In the genomic region with DNA sequence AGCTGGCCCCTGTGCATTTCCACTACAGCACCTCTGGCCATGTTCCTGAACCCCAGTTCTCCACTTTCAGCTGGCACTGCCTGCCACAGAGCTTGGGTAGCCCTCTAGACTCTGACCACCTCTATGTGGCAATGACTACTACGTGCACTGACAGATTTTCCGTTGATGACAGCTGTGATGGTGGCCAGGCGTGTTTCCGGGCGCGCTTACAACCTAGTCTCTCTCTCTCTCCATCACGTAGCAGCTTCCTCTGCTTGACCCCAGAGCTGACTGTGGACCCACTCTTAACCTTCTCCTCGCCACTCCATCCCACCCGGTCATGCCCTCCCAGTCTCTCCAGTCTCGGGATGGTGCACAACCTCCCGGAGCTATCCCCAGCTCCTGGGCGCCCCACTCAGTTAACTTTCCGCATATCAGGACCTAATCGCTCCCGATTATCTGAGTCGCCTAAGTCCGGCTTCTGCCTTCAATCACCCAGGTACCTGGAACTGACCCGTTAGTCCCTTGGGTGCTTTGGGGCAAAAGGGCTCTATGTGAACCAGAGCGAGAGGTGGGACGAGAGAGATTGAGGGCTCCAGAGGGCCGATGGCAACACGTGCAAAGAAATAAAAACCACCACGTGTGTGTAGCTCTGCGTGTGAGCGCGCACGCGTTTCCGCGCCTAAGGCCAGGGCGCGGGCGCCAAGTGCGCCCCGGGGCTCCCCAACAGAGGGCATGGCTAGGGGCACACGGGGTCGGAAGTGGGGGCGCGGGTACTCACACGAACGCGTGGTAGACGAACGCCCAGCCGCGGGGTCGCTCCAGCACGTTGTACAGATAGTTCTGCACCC, we compare ENCODE assay signal across 8 mouse cellular contexts. TPM values are rescaled to one million over a fixed set of nuclear protein-coding genes. Genes with fewer than 3 reads are reported as not detected.
DNase-seq lines count a peak whose midpoint lies in the region; ATAC-seq and TF ChIP-seq lines count a peak whose summit lies in the region.

No protein-coding gene starts in this region.

- H3K4me3 ChIP-seq in forebrain, postnatal 0 days (ENCODE audit: low read depth, low read length), result peak overlapping the region; percentile 73
- H3K4me3 ChIP-seq in hindbrain, embryonic 14.5 days (replicated peaks; ENCODE audit: low read length), result peak overlapping the region; percentile 72
- H3K4me3 ChIP-seq in limb, embryonic 12.5 days (replicated peaks), result peak overlapping the region; percentile 70
- peak overlapping the region; percentile 68 for H3K4me3 ChIP-seq in midbrain, embryonic 13.5 days (replicated peaks)

- H3K36me3 ChIP-seq in forebrain, postnatal 0 days (ENCODE audit: insufficient read depth), result no peaks in the 10 kb centered on the region
- H3K36me3 ChIP-seq in hindbrain, embryonic 14.5 days (replicated peaks; ENCODE audit: control insufficient read depth, insufficient read depth), result no peaks in the 10 kb centered on the region
- H3K36me3 ChIP-seq in limb, embryonic 12.5 days, result no peaks in the 10 kb centered on the region
- no peaks in the 10 kb centered on the region for H3K36me3 ChIP-seq in midbrain, embryonic 13.5 days
- no peaks in the 10 kb centered on the region for H3K36me3 ChIP-seq in splenic B cell, adult 2 months (ENCODE audit: control insufficient read depth, insufficient read depth, low read length, poor library complexity, severe bottlenecking)

- H3K9ac ChIP-seq in forebrain, postnatal 0 days, result peak overlapping the region; percentile 67
- H3K9ac ChIP-seq in hindbrain, embryonic 14.5 days, result peak overlapping the region; percentile 74
- H3K9ac ChIP-seq in limb, embryonic 12.5 days (replicated peaks), result peak overlapping the region; percentile 73
- peak overlapping the region; percentile 73 for H3K9ac ChIP-seq in midbrain, embryonic 13.5 days (replicated peaks)

- peak; percentile 43 for TF ChIP-seq CTCF in forebrain, postnatal 0 days (IDR thresholded peaks at IDR 0.05; ENCODE audit: low read depth)

- no peaks in the 10 kb centered on the region for H3K4me1 ChIP-seq in forebrain, postnatal 0 days (ENCODE audit: insufficient read depth)
- H3K4me1 ChIP-seq in hindbrain, embryonic 14.5 days (replicated peaks; ENCODE audit: control insufficient read depth, insufficient read depth, low read length), result peaks cover 9% of the 10 kb centered on the region; the same call in 1 of the 2 replicates
- peaks cover 27% of the 10 kb centered on the region for H3K4me1 ChIP-seq in limb, embryonic 12.5 days (replicated peaks)
- peaks cover 19% of the 10 kb centered on the region for H3K4me1 ChIP-seq in midbrain, embryonic 13.5 days (replicated peaks)

- WGBS in forebrain, postnatal 0 days, result 2% methylated on average over 47 of the region's 48 CpGs
- under 1% methylated on average over 48 of the region's 48 CpGs for WGBS in hindbrain, embryonic 14.5 days
- WGBS in limb, embryonic 12.5 days, result under 1% methylated on average over 48 of the region's 48 CpGs
- under 1% methylated on average over 48 of the region's 48 CpGs for WGBS in midbrain, embryonic 13.5 days

- DNase-seq in cerebellum, postnatal 14 days, result peak; percentile 23 to 41
- no peak for DNase-seq in cerebellum, adult 8-10 months
- peak; percentile 78 for DNase-seq in forebrain, postnatal 0 days
- DNase-seq in hindbrain, embryonic 14.5 days (ENCODE audit: low spot score), result peak; percentile 59
- DNase-seq in splenic B cell, adult 2 months (ENCODE audit: low read depth, low spot score), result peak; percentile 89

- H3K27me3 ChIP-seq in forebrain, postnatal 0 days (ENCODE audit: insufficient read depth, low read length), result no peaks in the 10 kb centered on the region
- peaks cover 5% of the 10 kb centered on the region; the same call in 1 of the 2 replicates for H3K27me3 ChIP-seq in hindbrain, embryonic 14.5 days (ENCODE audit: control insufficient read depth, insufficient read depth, low read length)
- H3K27me3 ChIP-seq in limb, embryonic 12.5 days, result peaks cover 33% of the 10 kb centered on the region
- peaks cover 27% of the 10 kb centered on the region for H3K27me3 ChIP-seq in midbrain, embryonic 13.5 days
- no peaks in the 10 kb centered on the region for H3K27me3 ChIP-seq in splenic B cell, adult 2 months (ENCODE audit: control insufficient read depth, insufficient read depth, low read length, poor library complexity, severe bottlenecking)

- ATAC-seq in activated CD4-positive, CD25-positive, alpha-beta regulatory T cell, adult 4 months, result peak; percentile 40
- ATAC-seq in forebrain, postnatal 0 days, result peak; percentile 76
- peak; percentile 74 for ATAC-seq in hindbrain, embryonic 14.5 days (ENCODE audit: low FRiP score)
- peak; percentile 6; the same call in 1 of the 2 replicates for ATAC-seq in limb, embryonic 12.5 days (ENCODE audit: insufficient number of reproducible peaks, insufficient read depth, low FRiP score, low TSS enrichment, low read depth)
- peak; percentile 46 for ATAC-seq in midbrain, embryonic 13.5 days

- H3K4me2 ChIP-seq in forebrain, postnatal 0 days (ENCODE audit: low read depth), result peak overlapping the region; percentile 79
- H3K4me2 ChIP-seq in hindbrain, embryonic 14.5 days (replicated peaks), result peak overlapping the region; percentile 98
- peak overlapping the region; percentile 97 for H3K4me2 ChIP-seq in limb, embryonic 12.5 days
- H3K4me2 ChIP-seq in midbrain, embryonic 13.5 days (replicated peaks), result peak overlapping the region; percentile 97

- H3K27ac ChIP-seq in forebrain, postnatal 0 days (ENCODE audit: low read depth, low read length), result peak overlapping the region; percentile 70
- H3K27ac ChIP-seq in hindbrain, embryonic 14.5 days, result peak overlapping the region; percentile 32; the same call in 1 of the 2 replicates
- H3K27ac ChIP-seq in limb, embryonic 12.5 days, result peak overlapping the region; percentile 53; the same call in 1 of the 2 replicates
- H3K27ac ChIP-seq in midbrain, embryonic 13.5 days, result no peak overlapping the region

- no peaks in the 10 kb centered on the region for H3K9me3 ChIP-seq in forebrain, postnatal 0 days (ENCODE audit: low read length)
- H3K9me3 ChIP-seq in hindbrain, embryonic 14.5 days (ENCODE audit: control insufficient read depth, low read length), result no peaks in the 10 kb centered on the region
- no peaks in the 10 kb centered on the region for H3K9me3 ChIP-seq in limb, embryonic 12.5 days
- no peaks in the 10 kb centered on the region for H3K9me3 ChIP-seq in midbrain, embryonic 13.5 days

RNA-seq across cellular contexts. Expression of gene Kcnq5, which starts 1.1 kb away (rescaled TPM):
- 1 to 10 TPM; 3.4 to 5.6 TPM for polyA plus RNA-seq in activated CD4-positive, CD25-positive, alpha-beta regulatory T cell, adult 4 months (2017; shearing (Covaris generic))
- 17.7 and 18.9 TPM in 2 replicates for total RNA-seq in forebrain, postnatal 0 days (2014; rRNA removed)
- 2.8 and 3.4 TPM in 2 replicates for polyA plus RNA-seq in forebrain, postnatal 0 days (2015; fragmentation: Nextera tagmentation; extraction: Ambion mirVana)
- 2.6 and 2.8 TPM in 2 replicates for polyA plus RNA-seq in hindbrain, embryonic 14.5 days (2014; fragmentation: Nextera tagmentation; extraction: Ambion mirVana)
- polyA plus RNA-seq in limb, embryonic 12.5 days (2016; fragmentation: Nextera tagmentation; extraction: Ambion mirVana), result 2.2 and 2.5 TPM in 2 replicates
- polyA plus RNA-seq in midbrain, embryonic 13.5 days (2015; fragmentation: Nextera tagmentation; extraction: Ambion mirVana), result 0.68 and 1.0 TPM in 2 replicates

Comparison
In these comparisons a context has a peak if more than half of its experiments do, and no peak if none do; other contexts are left out.
1. ATAC-seq: peak in every context shown above with its lines; median percentile 76 in forebrain, postnatal 0 days; 74 in hindbrain, embryonic 14.5 days; 46 in midbrain, embryonic 13.5 days; 40 in activated CD4-positive, CD25-positive, alpha-beta regulatory T cell, adult 4 months; 6 in limb, embryonic 12.5 days.